Mouse (Mus musculus) layer of hippocampus, postnatal 14 days (tissue): ENCODE measurements around the gene Tmem132b. TPM values are rescaled to one million over a fixed set of nuclear protein-coding genes. Genes with fewer than 3 reads are reported as not detected.
"Not testable (repeated sequence)": the region's sequence is repeated elsewhere in the genome, so short reads cannot be mapped to it uniquely, and the experiment has no call there.

Experiments
- DNase-seq, 2 experiments: peaks; one replicate each; pipeline ENCODE4 v3.0.0; 2021 to 2022; ENCODE audit warnings: low spot score in 2 of 2, mixed read lengths in 1 of 2
- long read RNA-seq, 2 experiments: library from polyadenylated mRNA; stranded (forward); transcript quantifications; one replicate each; pipeline ENCODE4 v2.0.0; 2021
- total RNA-seq, 2 experiments: library from RNA; stranded (reverse); gene quantifications; 2 replicates each; pipeline ENCODE4 v1.2.3; 2021

Gene Tmem132b
- total RNA-seq = 100 to 1,000 TPM in 1 of 2 experiments, 10 to 100 TPM in 1; 98.9 to 106 TPM
- long read RNA-seq, experiment 1, full-length matches to known transcripts = 6 of 12 reads
- long read RNA-seq, experiment 1, partial matches to known transcripts = 0 of 12 reads
- long read RNA-seq, experiment 1, other reads (novel, unspliced or antisense) = 6 of 12 reads
- long read RNA-seq, experiment 2, full-length matches to known transcripts = 5 of 15 reads
- long read RNA-seq, experiment 2, partial matches to known transcripts = 9 of 15 reads
- long read RNA-seq, experiment 2, other reads (novel, unspliced or antisense) = 1 of 15 reads

GRCm38 (mm10) chr5:125531634-125532033 lies at the start of gene Tmem132b:
TSS of gene Tmem132b (plus strand) at chr5:125531774.
- DNase-seq = peak in 1 of 2 experiments; percentile 53

- DNase-seq = no peak
Measured at GRCm38 (mm10) chr5:125482474-125482873, 49.1 kb upstream of the Tmem132b start.

GRCm38 (mm10) chr5:125483712-125484611 lies 47.6 kb upstream of the Tmem132b start:
- DNase-seq = no peak

- DNase-seq = no peak
Measured at GRCm38 (mm10) chr5:125485031-125485778, 46.4 kb upstream of the Tmem132b start.

GRCm38 (mm10) chr5:125486088-125486487 lies 45.5 kb upstream of the Tmem132b start:
- DNase-seq = no peak

- no peak for DNase-seq
Measured at GRCm38 (mm10) chr5:125487375-125488115, 44.0 kb upstream of the Tmem132b start.

GRCm38 (mm10) chr5:125488116-125488455 lies 43.5 kb upstream of the Tmem132b start:
- no peak for DNase-seq

- not testable (repeated sequence) for DNase-seq
Measured at GRCm38 (mm10) chr5:125488953-125489352, 42.6 kb upstream of the Tmem132b start.

GRCm38 (mm10) chr5:125491107-125491506 lies 40.5 kb upstream of the Tmem132b start:
- no peak for DNase-seq

GRCm38 (mm10) chr5:125492379-125493092 lies 39.0 kb upstream of the Tmem132b start:
- DNase-seq = peak; percentile 67 to 81

GRCm38 (mm10) chr5:125493093-125493423 lies 38.5 kb upstream of the Tmem132b start:
- no peak for DNase-seq

- DNase-seq = no peak
Measured at GRCm38 (mm10) chr5:125495655-125496054, 35.9 kb upstream of the Tmem132b start.

GRCm38 (mm10) chr5:125497821-125498600 lies 33.6 kb upstream of the Tmem132b start:
- peak; percentile 82 to 86 for DNase-seq

GRCm38 (mm10) chr5:125501505-125501904 lies 30.1 kb upstream of the Tmem132b start:
- DNase-seq = no peak

- DNase-seq = no peak
Measured at GRCm38 (mm10) chr5:125502186-125502585, 29.4 kb upstream of the Tmem132b start.

GRCm38 (mm10) chr5:125503628-125504027 lies 27.9 kb upstream of the Tmem132b start:
- no peak for DNase-seq

- no peak for DNase-seq
Measured at GRCm38 (mm10) chr5:125504692-125505091, 26.9 kb upstream of the Tmem132b start.

- DNase-seq = peak in 1 of 2 experiments; percentile 55
Measured at GRCm38 (mm10) chr5:125505968-125506367, 25.6 kb upstream of the Tmem132b start.

- DNase-seq = no peak
Measured at GRCm38 (mm10) chr5:125507582-125507981, 24.0 kb upstream of the Tmem132b start.
